Mouse (Mus musculus): ENCODE results near the gene Tmem238. TPM values are rescaled to one million over a fixed set of nuclear protein-coding genes. Genes with fewer than 3 reads are reported as not detected.

The Tmem238 gene
- total and polyA plus RNA-seq, 3 experiments = 4.3 to 5.4 (median 5.3) TPM

DNA sequence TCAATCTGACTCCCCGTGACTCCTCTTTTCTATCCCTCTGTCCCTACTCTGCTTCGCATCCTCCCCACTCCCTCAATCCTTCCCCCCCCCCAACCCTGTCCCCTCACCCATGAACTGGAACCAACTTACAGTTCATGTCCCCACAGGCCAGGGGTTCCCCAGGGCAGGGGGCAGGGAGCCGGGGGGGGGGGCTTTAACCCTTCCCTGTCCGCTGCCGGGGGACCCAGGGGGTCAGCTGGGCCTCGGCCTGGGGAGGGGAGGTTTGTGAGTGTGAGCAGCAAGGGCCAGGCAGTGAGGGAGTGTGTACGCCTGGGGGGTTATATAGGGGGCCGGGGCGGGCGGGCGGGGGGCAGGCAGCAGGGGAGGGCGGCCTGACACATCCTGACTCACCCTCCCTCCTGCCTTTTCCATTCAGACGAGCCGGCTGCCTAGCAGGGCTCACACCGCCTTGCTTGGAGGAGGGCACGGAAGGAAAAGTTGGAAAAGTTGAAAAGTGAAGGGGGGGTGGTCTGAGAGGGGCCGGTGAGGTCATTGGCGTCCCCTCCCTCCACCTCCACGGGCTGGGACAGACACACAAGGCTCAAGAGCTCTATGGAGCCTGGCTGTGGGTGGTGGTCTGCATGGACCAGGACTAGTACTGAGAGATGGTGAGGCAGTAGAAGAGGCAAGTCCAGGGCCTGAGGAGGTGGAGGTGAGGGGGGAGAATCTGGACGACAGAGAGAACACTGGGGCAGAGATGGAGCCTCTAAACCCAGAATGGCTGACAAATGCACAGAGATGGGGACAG lies 11.4 kb downstream of the Tmem238 start:
- intact Hi-C loops (cut with DNase I) = no loop called here
- H3K79me2 ChIP-seq (replicated peaks; ENCODE audit: control insufficient read depth, insufficient read depth, low read length) = no peaks in the 10 kb centered on the region
- H3K27me3 ChIP-seq (ENCODE audit: control insufficient read depth, insufficient read depth, low read length) = peaks cover 15% of the 10 kb centered on the region; the same call in 1 of the 2 replicates
- DNase-seq = no peak
- no peak overlapping the region for H3K27ac ChIP-seq
- H3K36me3 ChIP-seq (ENCODE audit: control insufficient read depth, insufficient read depth, low read length) = no peaks in the 10 kb centered on the region
- no peak for TF ChIP-seq POLR2A (IDR thresholded peaks at IDR 0.05; ENCODE audit: insufficient read depth, low read depth, low read length)
- TF ChIP-seq EP300 (IDR thresholded peaks at IDR 0.05; ENCODE audit: insufficient read depth, low read depth, low read length) = no peak
- no peak for TF ChIP-seq CTCF (IDR thresholded peaks at IDR 0.05)
- H3K4me3 ChIP-seq = no peak overlapping the region
- WGBS = 7% methylated on average over 20 of the region's 20 CpGs
- H3K4me1 ChIP-seq (ENCODE audit: control insufficient read depth, insufficient read depth, low read length) = no peaks in the 10 kb centered on the region; the same call in 1 of the 2 replicates
- no peak overlapping the region for H3K9ac ChIP-seq (ENCODE audit: low read depth, low read length)

DNA sequence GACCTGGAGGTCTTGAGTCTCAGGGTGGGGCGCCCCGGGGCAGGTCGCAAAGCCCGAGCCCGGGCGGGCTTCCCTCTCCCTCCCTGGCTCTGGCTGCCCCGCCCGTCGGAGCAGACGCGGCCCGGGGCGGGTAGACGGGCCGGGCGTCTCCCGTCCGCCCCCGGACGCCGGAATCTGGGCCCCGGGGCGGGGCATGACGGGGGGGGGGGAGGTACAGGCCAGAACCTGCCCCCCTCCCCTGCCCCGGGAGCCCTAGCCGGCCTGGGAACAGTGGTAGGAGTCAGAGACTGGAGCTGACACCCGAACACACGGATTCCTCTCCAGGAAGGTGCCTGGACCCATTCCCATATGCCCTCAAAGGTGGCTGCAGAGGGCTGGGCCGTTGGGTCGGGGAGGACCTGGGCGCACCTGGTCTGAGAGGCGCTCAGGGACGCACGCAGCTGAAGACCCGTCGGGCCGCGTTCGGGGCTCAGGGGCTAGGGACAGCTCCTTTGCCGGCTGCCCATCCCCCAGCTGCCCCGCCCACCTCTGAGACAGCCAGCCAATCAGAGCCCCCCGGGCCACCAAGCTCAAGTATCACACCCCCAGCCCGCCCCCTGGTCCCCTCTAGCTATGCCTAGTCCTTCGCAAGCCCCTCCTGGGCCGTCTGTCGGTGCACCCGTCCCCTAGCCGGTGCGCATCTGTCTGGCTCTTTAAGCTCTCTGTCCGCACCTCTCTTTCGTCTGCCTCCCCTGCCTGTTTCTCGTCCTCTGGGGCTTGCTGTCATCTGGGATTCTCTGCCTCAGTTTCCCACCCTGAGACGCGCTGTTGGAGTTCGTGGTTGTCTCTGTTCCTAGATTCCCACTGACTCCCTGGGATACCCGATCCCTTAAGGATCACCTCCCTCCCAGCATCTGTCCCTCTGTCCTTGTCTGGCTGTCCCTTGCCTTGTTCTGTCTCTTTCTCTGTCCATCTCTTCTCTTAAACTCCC lies 12.3 kb downstream of the Tmem238 start:
- H3K27me3 ChIP-seq (ENCODE audit: control insufficient read depth, insufficient read depth, low read length) = peaks cover 15% of the 10 kb centered on the region; the same call in 1 of the 2 replicates
- WGBS = 2% methylated on average over 41 of the region's 56 CpGs
- DNase-seq = peak; percentile 62 to 64
- H3K79me2 ChIP-seq (replicated peaks; ENCODE audit: control insufficient read depth, insufficient read depth, low read length) = no peaks in the 10 kb centered on the region
- peak overlapping the region; percentile 47 for H3K4me3 ChIP-seq
- H3K4me1 ChIP-seq (ENCODE audit: control insufficient read depth, insufficient read depth, low read length) = no peaks in the 10 kb centered on the region; the same call in 1 of the 2 replicates
- intact Hi-C loops (cut with DNase I) = no loop called here
- peak overlapping the region; percentile 60 for H3K9ac ChIP-seq (ENCODE audit: low read depth, low read length)
- H3K36me3 ChIP-seq (ENCODE audit: control insufficient read depth, insufficient read depth, low read length) = no peaks in the 10 kb centered on the region
- H3K27ac ChIP-seq = no peak overlapping the region
- TF ChIP-seq POLR2A (IDR thresholded peaks at IDR 0.05; ENCODE audit: insufficient read depth, low read depth, low read length) (no peak), CTCF (IDR thresholded peaks at IDR 0.05) (no peak), EP300 (IDR thresholded peaks at IDR 0.05; ENCODE audit: insufficient read depth, low read depth, low read length) (no peak)

DNA sequence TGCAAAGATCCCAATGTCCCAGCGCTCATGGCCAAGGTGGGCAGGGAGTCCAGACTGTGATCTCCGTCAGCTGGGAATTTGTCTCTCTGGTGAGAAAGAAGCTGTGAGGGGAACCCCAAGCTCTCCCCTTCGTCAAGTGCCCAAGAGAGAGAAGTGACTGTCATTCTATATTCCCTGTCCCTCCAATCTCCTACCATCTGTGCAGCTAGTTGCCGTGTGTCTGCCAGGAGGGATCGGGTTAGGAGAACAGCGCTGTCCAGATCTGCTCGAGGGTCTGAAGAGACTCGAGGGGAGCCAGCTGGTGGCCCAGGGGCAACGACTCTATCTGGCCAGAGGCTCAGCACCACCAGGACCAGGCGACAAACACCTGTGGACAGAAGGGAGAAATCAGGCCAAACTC lies 13.3 kb downstream of the Tmem238 start:
- Histone ChIP-seq H3K9ac (ENCODE audit: low read depth, low read length) (no peak overlapping the region), H3K79me2 (replicated peaks; ENCODE audit: control insufficient read depth, insufficient read depth, low read length) (no peaks in the 10 kb centered on the region), H3K27ac (no peak overlapping the region), H3K4me3 (no peak overlapping the region), H3K36me3 (ENCODE audit: control insufficient read depth, insufficient read depth, low read length) (no peaks in the 10 kb centered on the region), H3K4me1 (ENCODE audit: control insufficient read depth, insufficient read depth, low read length) (no peaks in the 10 kb centered on the region; the same call in 1 of the 2 replicates), H3K27me3 (ENCODE audit: control insufficient read depth, insufficient read depth, low read length) (peaks cover 14% of the 10 kb centered on the region; the same call in 1 of the 2 replicates)
- DNase-seq = no peak
- no peak for TF ChIP-seq POLR2A (IDR thresholded peaks at IDR 0.05; ENCODE audit: insufficient read depth, low read depth, low read length)
- TF ChIP-seq EP300 (IDR thresholded peaks at IDR 0.05; ENCODE audit: insufficient read depth, low read depth, low read length) = no peak
- no peak for TF ChIP-seq CTCF (IDR thresholded peaks at IDR 0.05)
- 47% methylated on average over 10 of the region's 10 CpGs for WGBS
- intact Hi-C loops (cut with DNase I) = no loop called here

DNA sequence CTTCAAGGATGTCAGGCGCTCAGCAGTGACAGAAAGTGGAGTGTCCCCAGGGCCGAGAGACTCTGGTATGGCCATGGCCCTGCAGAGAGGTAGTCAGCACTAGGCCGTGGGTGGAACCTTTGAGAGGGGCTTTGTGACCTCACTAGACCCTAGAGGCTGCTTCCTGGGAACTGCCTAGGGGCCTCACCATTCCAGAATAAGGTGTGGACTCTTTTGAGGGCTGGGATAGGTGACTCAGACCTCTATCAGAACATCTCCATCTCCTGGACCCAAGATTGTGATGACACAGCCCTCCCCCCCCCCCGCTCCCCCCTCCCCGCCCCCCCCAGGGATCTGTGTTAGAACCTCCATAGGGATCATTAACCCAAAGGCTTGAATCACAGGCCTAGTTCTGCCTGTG lies 18.3 kb downstream of the Tmem238 start, which contains the start of gene Fam71e2:
Gene Fam71e2, minus strand, starts transcription at position 101 of the 400 bp plus-strand sequence.
- H3K9ac ChIP-seq (ENCODE audit: low read depth, low read length) = no peak within 1 kb of the TSS
- intact Hi-C loops (cut with DNase I) = no loop called here
- no peak for DNase-seq
- peaks cover 5% of the 10 kb centered on the region; the same call in 1 of the 2 replicates for H3K27me3 ChIP-seq (ENCODE audit: control insufficient read depth, insufficient read depth, low read length)
- no peaks in the 10 kb centered on the region for H3K79me2 ChIP-seq (replicated peaks; ENCODE audit: control insufficient read depth, insufficient read depth, low read length)
- H3K4me1 ChIP-seq (ENCODE audit: control insufficient read depth, insufficient read depth, low read length) = no peaks in the 10 kb centered on the region
- no peak within 1 kb of the TSS for H3K27ac ChIP-seq
- H3K36me3 ChIP-seq (ENCODE audit: control insufficient read depth, insufficient read depth, low read length) = no peaks in the 10 kb centered on the region
- no peak for TF ChIP-seq CTCF (IDR thresholded peaks at IDR 0.05)
- no peak for TF ChIP-seq EP300 (IDR thresholded peaks at IDR 0.05; ENCODE audit: insufficient read depth, low read depth, low read length)
- no peak for TF ChIP-seq POLR2A (IDR thresholded peaks at IDR 0.05; ENCODE audit: insufficient read depth, low read depth, low read length)
- H3K4me3 ChIP-seq = no peak within 1 kb of the TSS
- WGBS = 66% methylated on average over 5 of the region's 5 CpGs

DNA sequence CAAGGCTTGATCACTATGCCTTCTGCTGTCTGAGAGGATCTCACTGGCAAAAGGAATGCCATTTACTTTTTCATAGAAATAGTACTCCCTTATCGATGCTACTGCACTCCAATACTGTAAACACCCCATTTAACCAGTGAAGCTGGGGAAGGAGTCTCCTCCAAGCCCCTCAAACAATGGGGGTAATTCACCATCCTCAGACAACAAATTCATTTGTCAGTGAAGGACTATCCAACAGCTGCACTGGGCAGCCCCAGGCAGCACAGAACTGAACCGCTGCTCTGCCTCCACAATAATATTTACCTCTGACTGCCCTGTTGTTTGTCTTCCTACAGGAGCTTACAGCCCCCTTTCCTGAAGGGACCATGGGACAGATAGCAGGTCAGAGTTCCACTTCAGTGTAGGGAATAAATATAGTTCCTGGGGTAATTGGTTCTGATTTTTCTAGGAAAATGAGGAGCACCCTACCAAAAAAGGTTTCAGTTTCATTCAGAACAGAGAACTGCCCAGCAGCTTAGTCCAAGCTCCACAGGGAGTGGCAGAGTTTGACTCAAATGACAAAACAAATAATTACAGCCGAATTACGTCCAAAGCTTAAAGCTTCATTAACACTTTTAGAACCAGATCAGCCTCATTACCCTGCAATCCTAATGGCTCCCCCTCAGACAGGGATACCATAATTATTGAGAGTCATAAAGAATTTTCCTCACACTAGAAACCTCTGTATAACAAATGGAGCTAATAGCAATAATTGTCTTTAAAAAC lies 24.3 kb downstream of the Tmem238 start:
- no peak overlapping the region for H3K27ac ChIP-seq
- H3K27me3 ChIP-seq (ENCODE audit: control insufficient read depth, insufficient read depth, low read length) = 0 out of 2 replicates have a peak, but pooled peaks cover 2% of the 10 kb centered on the region
- no peak overlapping the region for H3K4me3 ChIP-seq
- no peaks in the 10 kb centered on the region for H3K4me1 ChIP-seq (ENCODE audit: control insufficient read depth, insufficient read depth, low read length)
- WGBS = 26% methylated on average over 4 of the region's 4 CpGs
- H3K9ac ChIP-seq (ENCODE audit: low read depth, low read length) = no peak overlapping the region
- no peak for TF ChIP-seq POLR2A (IDR thresholded peaks at IDR 0.05; ENCODE audit: insufficient read depth, low read depth, low read length)
- TF ChIP-seq CTCF (IDR thresholded peaks at IDR 0.05) = no peak
- no peak for TF ChIP-seq EP300 (IDR thresholded peaks at IDR 0.05; ENCODE audit: insufficient read depth, low read depth, low read length)
- no peaks in the 10 kb centered on the region for H3K79me2 ChIP-seq (replicated peaks; ENCODE audit: control insufficient read depth, insufficient read depth, low read length)
- intact Hi-C loops (cut with DNase I) = no loop called here
- H3K36me3 ChIP-seq (ENCODE audit: control insufficient read depth, insufficient read depth, low read length) = no peaks in the 10 kb centered on the region
- DNase-seq = no peak
